Mouse (Mus musculus) megakaryocyte, embryonic 14.5 days (primary cell): ENCODE measurements around the gene Hook1. TPM values are rescaled to one million over a fixed set of nuclear protein-coding genes. Genes with fewer than 3 reads are reported as not detected.
"Not testable (repeated sequence)": the region's sequence is repeated elsewhere in the genome, so short reads cannot be mapped to it uniquely, and the experiment has no call there.

Experiments
- H3K27me3 ChIP-seq: replicated peaks from 2 replicates; pipeline ENCODE3; 2012; ENCODE audit warnings: inconsistent platforms
- H3K36me3 ChIP-seq: replicated peaks from 2 replicates; pipeline ENCODE3; 2012; ENCODE audit warnings: low read length, inconsistent platforms, mixed read lengths
- H3K4me1 ChIP-seq: 2 replicates; pipeline ENCODE4 v1.6.1; 2012; ENCODE audit warnings: inconsistent platforms
- H3K4me3 ChIP-seq: replicated peaks from 2 replicates; pipeline ENCODE3; 2012; ENCODE audit warnings: moderate library complexity, mild to moderate bottlenecking, inconsistent platforms
- H3K9me3 ChIP-seq: 2 replicates; pipeline ENCODE4 v1.6.1; 2012; ENCODE audit warnings: inconsistent platforms
- FLI1 ChIP-seq: IDR thresholded peaks from 2 replicates; pipeline ENCODE4 v1.6.1; 2012; ENCODE audit warnings: low read length, inconsistent platforms, mixed read lengths
- GATA1 ChIP-seq: IDR thresholded peaks from 3 replicates; pipeline ENCODE4 v1.6.1; 2012; ENCODE audit warnings: mixed read lengths, low read length, inconsistent platforms, borderline replicate concordance
- polyA plus RNA-seq: library from polyadenylated mRNA; stranded (reverse); fragments of >175 nt; gene quantifications from 2 replicates; pipeline ENCODE4 v1.2.3, GENCODE M21; 2012; ENCODE audit warnings: low replicate concordance; ENCODE audit not compliant: insufficient read depth

The Hook1 gene
- polyA plus RNA-seq, 1 experiment = 0.34 TPM

GRCm38 (mm10) chr4:95938701-95939100, 28.3 kb upstream of the Hook1 start:
- Histone ChIP-seq H3K36me3 (no peaks in the 10 kb centered on the region), H3K9me3 (no peaks in the 10 kb centered on the region), H3K27me3 (peaks cover 2% of the 10 kb centered on the region), H3K4me1 (no peaks in the 10 kb centered on the region), H3K4me3 (no peak overlapping the region)
- TF ChIP-seq FLI1 (no peak), GATA1 (no peak)

- TF ChIP-seq GATA1 (no peak), FLI1 (no peak)
- no peak overlapping the region for H3K4me3 ChIP-seq
- no peaks in the 10 kb centered on the region for H3K27me3 ChIP-seq
- H3K9me3 ChIP-seq = 0 out of 2 replicates have a peak, but pooled peaks cover 6% of the 10 kb centered on the region
- H3K36me3 ChIP-seq = no peaks in the 10 kb centered on the region
- H3K4me1 ChIP-seq = no peaks in the 10 kb centered on the region
Observed at GRCm38 (mm10) chr4:95947896-95948295, 19.1 kb upstream of the Hook1 start.

- Histone ChIP-seq H3K4me1 (no peaks in the 10 kb centered on the region), H3K4me3 (no peak overlapping the region), H3K36me3 (no peaks in the 10 kb centered on the region), H3K27me3 (no peaks in the 10 kb centered on the region), H3K9me3 (peaks cover 14% of the 10 kb centered on the region)
- TF ChIP-seq GATA1 = no peak
- TF ChIP-seq FLI1 = no peak
Observed at GRCm38 (mm10) chr4:95953328-95953727, 13.7 kb upstream of the Hook1 start.

- not testable (repeated sequence) for H3K36me3 ChIP-seq
Observed at GRCm38 (mm10) chr4:95982221-95982620, 15.2 kb downstream of the Hook1 start.

GRCm38 (mm10) chr4:96016875-96017274, 49.8 kb downstream of the Hook1 start:
- TF ChIP-seq FLI1 = no peak
- no peak for TF ChIP-seq GATA1

More at GRCm38 (mm10) chr4:95982221-95982620, 15.2 kb downstream of the Hook1 start:
- not testable (repeated sequence) for H3K4me1 ChIP-seq, H3K4me3 ChIP-seq, H3K27me3 ChIP-seq, H3K9me3 ChIP-seq

GRCm38 (mm10) chr4:96022803-96023202, 55.8 kb downstream of the Hook1 start:
- no peak overlapping the region for H3K4me3 ChIP-seq
- no peaks in the 10 kb centered on the region for H3K36me3 ChIP-seq
- no peaks in the 10 kb centered on the region for H3K27me3 ChIP-seq
- H3K4me1 ChIP-seq = no peaks in the 10 kb centered on the region
- no peaks in the 10 kb centered on the region for H3K9me3 ChIP-seq
- TF ChIP-seq FLI1 = no peak
- no peak for TF ChIP-seq GATA1

More at GRCm38 (mm10) chr4:96016875-96017274, 49.8 kb downstream of the Hook1 start:
- Histone ChIP-seq H3K4me1 (no peaks in the 10 kb centered on the region), H3K4me3 (no peak overlapping the region), H3K27me3 (no peaks in the 10 kb centered on the region), H3K9me3 (no peaks in the 10 kb centered on the region), H3K36me3 (no peaks in the 10 kb centered on the region)

DNA sequence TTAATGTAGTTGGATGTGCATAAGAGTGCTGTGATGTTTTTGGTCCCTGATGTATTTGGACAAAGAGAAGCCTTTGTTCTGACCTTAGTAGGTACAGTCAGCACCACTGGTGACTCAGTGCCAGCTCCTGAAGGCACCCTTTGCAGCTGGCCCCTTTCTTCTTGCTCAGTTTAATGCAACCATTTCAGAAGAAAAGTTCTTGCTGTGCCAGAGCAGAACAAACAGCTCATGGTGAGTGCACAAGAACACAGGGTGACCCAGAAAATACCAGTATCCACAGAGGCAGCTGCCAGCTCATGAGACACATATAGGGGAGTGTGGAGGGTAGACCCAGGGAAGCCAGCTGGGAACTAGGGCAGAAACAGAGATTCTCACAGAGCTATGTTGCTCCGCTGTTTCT, 61.4 kb downstream of the Hook1 start:
- Histone ChIP-seq H3K4me1 (no peaks in the 10 kb centered on the region), H3K4me3 (no peak overlapping the region), H3K27me3 (no peaks in the 10 kb centered on the region), H3K9me3 (no peaks in the 10 kb centered on the region), H3K36me3 (no peaks in the 10 kb centered on the region)
- TF ChIP-seq FLI1 = no peak
- no peak for TF ChIP-seq GATA1

DNA sequence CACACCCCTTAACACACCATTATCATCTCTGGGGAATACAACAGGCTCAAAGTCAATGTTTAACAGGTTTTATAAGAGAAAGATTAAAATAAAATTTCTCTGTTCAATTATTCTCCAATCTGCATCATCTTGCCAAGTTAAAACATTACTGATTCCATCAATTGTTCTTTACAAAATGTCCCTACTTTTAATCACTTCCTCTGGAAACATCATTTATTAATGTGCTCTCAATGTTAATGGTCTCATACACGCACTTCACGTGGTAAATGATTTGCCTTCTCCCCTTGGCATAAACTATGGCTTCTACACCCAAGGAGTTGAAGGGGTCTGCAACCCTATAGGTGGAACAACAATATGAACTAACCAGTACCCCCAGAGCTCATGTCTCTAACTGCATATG, 93.1 kb downstream of the Hook1 start:
- Histone ChIP-seq H3K4me3 (no peak overlapping the region), H3K27me3 (no peaks in the 10 kb centered on the region), H3K9me3 (0 out of 2 replicates have a peak, but pooled peaks cover 4% of the 10 kb centered on the region), H3K4me1 (no peaks in the 10 kb centered on the region), H3K36me3 (no peaks in the 10 kb centered on the region)
- TF ChIP-seq FLI1 (no peak), GATA1 (no peak)

- TF ChIP-seq GATA1 (no peak), FLI1 (no peak)
- Histone ChIP-seq H3K27me3 (no peaks in the 10 kb centered on the region), H3K36me3 (no peaks in the 10 kb centered on the region), H3K4me1 (no peaks in the 10 kb centered on the region), H3K4me3 (no peak overlapping the region), H3K9me3 (0 out of 2 replicates have a peak, but pooled peaks cover 4% of the 10 kb centered on the region)
Observed at GRCm38 (mm10) chr4:96062045-96062444, 95.0 kb downstream of the Hook1 start.

Other genes with a start within 250 kb of the Hook1 start
- gene Cyp2j13, start 110.3 kb downstream of the Hook1 start, polyA plus RNA-seq = not detected in 2 replicates
- gene Cyp2j12, start 173.9 kb downstream of the Hook1 start, polyA plus RNA-seq = not detected in 2 replicates